Mouse (Mus musculus): ENCODE measurements around the gene Tbc1d1.
A peak's percentile ranks its signal among the peaks of the same experiment; 100 is the strongest.

The Tbc1d1 gene

DNA sequence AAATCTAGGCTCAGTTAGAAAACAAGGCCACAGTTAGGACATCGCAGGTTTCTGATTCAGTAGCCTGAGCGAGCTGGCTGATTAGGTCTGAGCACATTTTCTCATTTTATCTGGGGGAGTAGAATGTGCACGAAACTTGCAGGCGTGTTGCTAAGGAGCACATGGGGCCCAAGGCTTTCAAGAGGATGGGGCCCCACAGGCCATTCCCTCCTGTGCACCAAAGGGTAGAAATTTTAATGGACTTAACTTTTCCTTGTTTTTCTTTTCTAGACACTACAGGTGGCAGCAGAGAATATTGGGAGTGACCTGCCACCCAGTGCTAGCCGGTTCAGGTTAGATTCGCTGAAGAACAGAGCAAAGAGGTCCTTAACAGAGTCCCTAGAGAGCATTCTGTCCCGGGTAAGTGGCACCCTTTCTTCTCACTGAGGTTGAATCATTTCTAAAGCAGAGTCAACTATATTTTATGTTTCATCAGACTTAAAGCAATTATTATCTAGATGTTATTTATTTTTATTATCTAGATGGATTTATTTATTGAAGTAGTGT lies 121.6 kb downstream of the Tbc1d1 start:
- no peak for DNase-seq (ENCODE audit: low read depth, low spot score)

DNA sequence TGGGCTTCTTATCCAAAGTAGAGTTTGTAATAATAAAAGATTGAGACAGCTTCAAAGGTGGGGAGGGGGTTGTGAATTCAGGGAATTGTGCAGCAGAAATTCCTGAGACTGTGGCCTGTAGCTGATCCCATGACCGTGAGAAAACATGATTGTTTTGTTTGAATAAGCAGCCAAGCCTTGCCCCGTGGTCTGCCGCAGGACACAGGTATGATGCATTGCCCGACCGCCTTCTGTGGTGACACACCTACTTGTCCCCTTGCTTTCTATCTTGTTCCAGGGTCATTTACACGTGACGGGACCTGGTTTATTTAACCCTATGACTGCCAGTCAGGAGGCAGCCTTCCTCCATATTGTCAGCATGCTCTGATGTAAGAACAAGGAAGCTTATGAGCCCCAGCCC lies 123.6 kb downstream of the Tbc1d1 start:
- no peak for DNase-seq (ENCODE audit: low read depth, low spot score)

DNA sequence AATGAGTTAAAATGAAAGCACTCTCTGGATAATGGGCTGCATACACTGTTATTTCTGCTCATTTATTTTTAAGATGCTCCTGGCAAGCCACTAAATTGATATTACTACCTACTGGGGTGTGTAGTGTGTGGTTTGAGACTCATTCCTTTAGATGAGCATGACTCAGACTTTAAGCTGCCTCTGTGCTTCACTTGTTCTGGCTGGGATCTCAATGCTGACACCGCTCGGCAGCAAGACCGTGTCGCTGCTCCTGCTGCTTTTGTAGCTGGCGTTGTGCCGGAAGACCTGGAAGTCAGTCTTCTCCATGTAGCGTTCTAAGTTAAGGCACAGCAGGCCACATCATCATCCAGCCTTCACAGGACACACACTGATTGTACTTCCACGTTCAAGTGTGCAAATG lies 124.1 kb downstream of the Tbc1d1 start:
- no peak for DNase-seq (ENCODE audit: low read depth, low spot score)

- DNase-seq (ENCODE audit: low read depth, low spot score): no peak
Measured at GRCm38 (mm10) chr5:64280613-64281012, 124.5 kb downstream of the Tbc1d1 start.

- DNase-seq (ENCODE audit: low read depth, low spot score): no peak
Measured at GRCm38 (mm10) chr5:64281674-64282073, 125.6 kb downstream of the Tbc1d1 start.

- no peak for DNase-seq (ENCODE audit: low read depth, low spot score)
Measured at GRCm38 (mm10) chr5:64282594-64282993, 126.5 kb downstream of the Tbc1d1 start.

DNA sequence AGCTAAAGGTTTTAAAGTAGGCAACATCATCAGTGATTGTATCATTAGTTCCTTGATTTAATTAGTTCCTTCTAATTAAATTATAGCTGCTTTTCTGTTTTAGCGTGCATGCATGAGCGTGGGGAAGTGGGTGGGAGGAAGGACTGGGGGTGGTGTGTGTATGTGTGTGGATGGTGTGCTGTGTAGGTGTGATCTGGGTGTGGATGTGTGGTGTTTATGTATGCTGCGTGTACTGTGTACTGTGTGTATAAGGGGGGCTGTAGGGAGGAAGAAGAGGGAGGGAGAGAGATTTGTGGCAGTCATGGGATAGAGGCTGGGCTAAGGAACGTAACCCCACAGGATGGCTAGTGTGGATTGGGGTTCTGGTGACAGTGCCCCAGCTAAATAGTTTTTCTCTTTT lies 129.2 kb downstream of the Tbc1d1 start:
- no peak for DNase-seq (ENCODE audit: low read depth, low spot score)

GRCm38 (mm10) chr5:64285851-64286250 lies 129.7 kb downstream of the Tbc1d1 start:
- DNase-seq (ENCODE audit: low read depth, low spot score): no peak

GRCm38 (mm10) chr5:64287287-64287686 lies 131.2 kb downstream of the Tbc1d1 start:
- DNase-seq (ENCODE audit: low read depth, low spot score): no peak

DNA sequence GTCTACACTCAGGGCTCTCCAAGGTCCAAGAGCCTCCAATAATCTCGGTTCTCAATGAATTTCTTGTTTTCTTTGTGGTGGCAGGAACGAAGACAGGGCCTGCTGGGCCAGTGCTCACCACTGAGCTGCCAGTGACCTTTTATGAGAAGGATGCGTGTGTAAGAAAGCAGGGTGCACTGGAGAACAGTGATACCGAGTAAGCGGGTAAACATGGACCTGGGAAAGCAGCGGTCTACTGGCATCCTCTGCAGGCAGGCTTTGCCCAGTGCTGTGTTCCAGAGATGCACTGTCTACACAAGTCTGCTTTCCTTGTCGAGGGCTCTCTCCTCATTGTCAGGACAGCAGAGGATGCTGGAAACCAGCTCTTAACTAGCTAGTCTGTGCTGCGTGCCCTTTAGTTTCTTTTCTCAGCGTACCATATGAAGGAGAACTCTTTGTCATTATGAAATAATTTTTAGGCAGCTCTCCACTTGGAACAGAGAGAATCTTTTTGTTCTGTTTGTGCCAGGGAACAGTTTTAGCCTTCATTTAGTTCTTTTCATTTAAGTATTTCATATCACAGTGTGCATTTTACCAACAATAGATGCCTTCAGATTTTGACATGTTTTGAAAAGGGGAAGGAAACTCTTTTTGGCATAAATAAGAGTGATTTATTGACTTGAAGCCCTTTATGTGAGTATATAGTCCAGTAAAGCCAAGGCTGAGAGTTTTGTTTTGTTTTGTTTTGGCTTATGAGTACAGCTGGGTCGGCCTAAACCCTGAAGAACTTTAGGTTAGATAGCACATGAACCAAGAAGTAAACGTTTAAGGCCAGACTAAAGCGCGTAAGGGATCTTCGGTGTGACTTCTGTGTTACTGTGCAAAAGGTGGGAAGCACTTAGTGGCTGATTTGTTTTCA lies 132.2 kb downstream of the Tbc1d1 start:
- DNase-seq (ENCODE audit: low read depth, low spot score): peak; percentile 29

GRCm38 (mm10) chr5:64289202-64290060 lies 133.3 kb downstream of the Tbc1d1 start:
- peak; percentile 64 for DNase-seq (ENCODE audit: low read depth, low spot score)

GRCm38 (mm10) chr5:64290061-64290345 lies 133.9 kb downstream of the Tbc1d1 start:
- DNase-seq (ENCODE audit: low read depth, low spot score): no peak

- no peak for DNase-seq (ENCODE audit: low read depth, low spot score)
Measured at GRCm38 (mm10) chr5:64291657-64292056, 135.6 kb downstream of the Tbc1d1 start.

DNA sequence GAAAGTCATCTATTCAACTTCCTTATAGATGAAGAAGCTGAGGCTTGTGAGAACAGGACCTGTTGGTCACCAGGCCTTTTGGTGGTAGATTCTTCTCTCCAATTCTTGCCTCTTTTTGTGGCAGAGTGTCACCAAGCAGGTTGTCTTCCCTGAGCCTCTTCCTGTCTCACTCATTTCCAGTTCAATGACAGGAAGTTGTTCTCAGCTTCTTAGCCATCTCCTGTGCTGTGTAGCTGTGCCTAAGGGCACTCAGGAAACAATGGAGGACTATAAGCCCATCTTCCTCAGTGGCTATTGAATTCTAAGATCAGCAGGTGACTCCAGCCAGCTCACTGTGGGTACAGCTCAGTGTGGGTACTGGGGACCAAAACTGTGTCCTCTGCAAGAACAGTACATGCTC lies 139.5 kb downstream of the Tbc1d1 start:
- no peak for DNase-seq (ENCODE audit: low read depth, low spot score)

DNA sequence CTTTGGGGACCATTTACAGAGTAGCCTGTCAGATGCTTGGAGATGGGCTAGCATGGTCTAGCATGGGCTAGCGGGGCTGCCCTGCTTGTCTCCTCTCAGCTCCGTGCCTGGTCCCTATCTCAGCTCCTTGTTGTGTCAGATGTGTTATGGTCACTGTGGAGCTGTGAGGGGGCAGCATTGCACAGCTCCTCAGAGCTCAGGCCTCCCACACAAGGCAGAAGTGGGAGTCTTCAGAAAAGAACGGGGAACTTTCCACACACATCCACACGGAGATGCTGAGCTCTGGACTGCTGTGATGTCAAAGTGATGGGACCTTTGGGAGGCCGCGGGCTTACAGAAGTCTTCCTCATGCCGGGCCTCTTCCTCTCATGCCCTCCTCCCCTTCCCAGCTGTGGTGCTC lies 140.2 kb downstream of the Tbc1d1 start:
- no peak for DNase-seq (ENCODE audit: low read depth, low spot score)

DNA sequence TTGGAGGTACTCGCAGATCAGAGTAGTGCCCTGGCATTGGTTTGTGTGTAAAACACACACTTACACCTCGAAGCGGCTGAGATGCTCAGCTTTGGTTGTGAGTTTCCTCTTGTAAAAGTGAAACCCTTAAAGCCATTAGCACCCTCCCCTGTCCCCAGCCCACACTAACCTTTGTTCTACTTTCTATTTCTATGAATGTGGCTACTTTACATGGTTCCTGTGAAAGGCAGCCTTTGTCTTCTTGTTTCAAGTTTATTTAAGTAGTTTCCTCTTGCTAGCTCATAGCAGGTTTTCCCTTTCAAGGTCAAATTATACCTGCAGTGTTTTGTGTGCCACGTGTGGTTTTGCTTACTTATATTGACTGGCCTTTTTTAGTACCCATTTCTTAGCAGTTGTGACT lies 141.0 kb downstream of the Tbc1d1 start:
- no peak for DNase-seq (ENCODE audit: low read depth, low spot score)

DNA sequence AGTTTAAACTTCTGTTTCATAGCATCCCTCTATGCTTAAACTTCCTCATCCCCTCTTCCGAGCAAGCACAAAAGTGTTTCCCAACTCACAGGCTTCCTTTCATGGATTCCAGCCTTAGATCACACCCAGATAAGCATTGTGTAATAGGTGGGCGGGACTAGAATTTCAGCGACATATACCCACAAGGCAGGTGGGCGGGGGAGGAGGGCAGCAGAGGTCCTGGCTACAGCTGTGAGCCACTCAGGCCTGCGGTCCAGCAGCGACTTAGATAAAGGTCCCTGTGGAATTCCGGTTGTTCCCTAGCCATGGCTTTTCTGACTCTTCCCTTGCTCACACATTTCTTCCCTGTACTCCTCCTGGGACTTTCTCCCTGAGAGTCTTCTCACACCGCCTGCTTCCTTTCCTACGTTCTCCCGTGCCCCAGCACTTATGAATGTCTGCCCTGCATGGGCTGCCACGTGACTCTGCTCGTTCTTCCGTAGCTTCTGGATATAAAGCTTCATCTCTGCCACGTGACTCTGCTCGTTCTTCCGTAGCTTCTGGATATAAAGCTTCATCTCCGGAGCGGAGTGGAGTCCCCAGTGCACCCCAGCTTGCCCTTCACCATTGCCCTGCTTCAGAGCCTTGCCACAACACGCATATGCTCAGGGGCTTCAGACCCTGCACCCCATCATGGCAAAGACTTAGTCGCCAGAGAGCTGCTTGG lies 142.4 kb downstream of the Tbc1d1 start:
- no peak for DNase-seq (ENCODE audit: low read depth, low spot score)

- no peak for DNase-seq (ENCODE audit: low read depth, low spot score)
Measured at GRCm38 (mm10) chr5:64299508-64300324, 143.6 kb downstream of the Tbc1d1 start.

DNA sequence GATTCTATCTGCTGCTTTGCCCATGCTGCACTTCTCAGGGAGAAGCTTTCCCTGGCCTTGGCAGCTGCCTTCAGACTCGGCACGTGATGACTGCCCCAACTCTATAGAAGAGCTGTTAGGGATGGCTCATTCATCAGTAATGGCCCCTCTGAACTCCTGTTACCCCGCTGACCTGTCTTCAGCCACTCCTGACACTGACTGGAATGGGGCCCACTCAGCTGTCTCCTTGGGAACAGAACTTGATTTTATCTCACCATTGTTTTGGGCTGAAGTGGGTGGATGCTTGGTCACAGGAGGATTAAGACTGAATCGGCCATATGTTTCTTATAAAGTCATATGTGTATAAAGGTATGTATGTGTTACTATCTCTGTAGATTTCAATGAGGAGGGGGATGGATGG lies 145.1 kb downstream of the Tbc1d1 start:
- no peak for DNase-seq (ENCODE audit: low read depth, low spot score)

DNA sequence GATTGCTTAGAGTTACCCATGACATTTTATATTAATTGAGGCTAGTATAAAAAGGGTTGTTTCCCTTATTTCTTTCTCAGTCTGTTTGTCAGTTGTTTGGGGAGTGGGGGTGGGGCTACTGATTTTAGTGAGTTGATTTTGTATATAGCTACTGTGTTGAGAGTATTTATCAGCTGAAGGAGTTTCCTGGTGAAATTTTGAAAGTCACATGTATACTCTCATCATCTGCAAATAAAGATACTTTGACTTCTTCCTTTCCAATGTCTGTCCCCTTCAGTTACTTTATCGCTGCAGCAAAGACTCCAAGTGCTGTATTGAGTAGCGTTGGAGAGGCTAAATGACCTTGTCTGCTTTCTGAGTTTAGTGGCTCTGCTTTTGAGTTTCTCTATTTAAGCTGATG lies 151.2 kb downstream of the Tbc1d1 start:
- DNase-seq (ENCODE audit: low read depth, low spot score): no peak

DNA sequence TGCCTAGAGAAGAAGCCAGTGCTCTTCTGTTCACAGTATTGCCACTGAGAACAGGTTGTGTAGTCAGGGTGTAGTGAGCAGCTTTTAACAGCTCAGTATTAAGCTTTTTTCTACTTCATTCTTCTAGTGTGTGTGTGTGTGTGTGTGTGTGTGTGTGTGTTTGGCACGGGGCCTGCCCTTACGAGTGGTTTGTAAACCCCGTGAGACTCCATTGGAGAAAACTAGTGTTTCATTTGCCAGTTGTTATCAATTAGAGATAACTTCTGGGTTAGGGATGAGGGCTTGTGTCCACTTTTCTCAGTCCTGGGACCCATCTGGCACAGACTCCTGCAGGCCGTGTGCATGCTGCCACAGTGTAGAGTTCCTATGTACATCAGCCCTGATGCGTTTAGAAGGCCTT lies 156.2 kb downstream of the Tbc1d1 start:
- no peak for DNase-seq (ENCODE audit: low read depth, low spot score)
